Mouse (Mus musculus) MEL (cell line): ENCODE results near the gene Grwd1.
"Not testable (repeated sequence)": the region's sequence is repeated elsewhere in the genome, so short reads cannot be mapped to it uniquely, and the experiment has no call there.

Experiments
- CHD2 ChIP-seq: IDR thresholded peaks from 2 replicates; pipeline ENCODE4 v1.6.1; 2011; ENCODE audit warnings: low read length, improper control_type of control experiment
- CTCF ChIP-seq, 3 experiments: IDR thresholded peaks in 2 of 3; conservative IDR thresholded peaks in 1 of 3; 2 replicates each; pipeline ENCODE4 v1.5.1; 2011 to 2012; ENCODE audit warnings: low read length in 3 of 3, low read depth in 2 of 3, mild to moderate bottlenecking in 2 of 3, improper control_type of control experiment in 1 of 3, inconsistent platforms in 1 of 3, mixed read lengths in 1 of 3, moderate library complexity in 1 of 3; ENCODE audit not compliant: control insufficient read depth in 1 of 3, insufficient read depth in 1 of 3, poor library complexity in 1 of 3, severe bottlenecking in 1 of 3
- JUND ChIP-seq: IDR thresholded peaks from 2 replicates; pipeline ENCODE4 v1.6.1; 2011; ENCODE audit warnings: low read depth, mild to moderate bottlenecking, improper control_type of control experiment, low read length
- POLR2A ChIP-seq, 2 experiments: IDR thresholded peaks; 2 replicates each; pipeline ENCODE4 v1.6.1; 2011 to 2012; ENCODE audit warnings: low read length in 2 of 2, mild to moderate bottlenecking in 2 of 2, control low read depth in 1 of 2, improper control_type of control experiment in 1 of 2, low read depth in 1 of 2, moderate library complexity in 1 of 2; ENCODE audit not compliant: control insufficient read depth in 1 of 2, insufficient read depth in 1 of 2, poor library complexity in 1 of 2
- TCF12 ChIP-seq: IDR thresholded peaks from 2 replicates; pipeline ENCODE4 v1.6.1; 2014; ENCODE audit warnings: low read depth, mild to moderate bottlenecking, inconsistent platforms, low read length, improper control_type of control experiment, moderate library complexity
- USF1 ChIP-seq: IDR thresholded peaks from 2 replicates; pipeline ENCODE4 v1.6.1; 2014; ENCODE audit warnings: low read depth, mild to moderate bottlenecking, inconsistent platforms, low read length, improper control_type of control experiment, moderate library complexity
- USF2 ChIP-seq, 2 experiments: IDR thresholded peaks; 2 replicates each; pipeline ENCODE4 v1.6.1; 2011 to 2012; ENCODE audit warnings: improper control_type of control experiment in 2 of 2, low read length in 2 of 2, borderline replicate concordance in 1 of 2, inconsistent platforms in 1 of 2, low read depth in 1 of 2, mild to moderate bottlenecking in 1 of 2; ENCODE audit not compliant: insufficient read depth in 1 of 2

GRCm38 (mm10) chr7:45878278-45878677 lies 47.5 kb upstream of the Grwd1 start, which contains the start of gene Grin2d:
- TF ChIP-seq CTCF (IDR thresholded peaks at IDR 0.05 in 2 of 3, conservative IDR thresholded peaks at IDR 0.05 in 1 of 3; ENCODE audit: control insufficient read depth in 1 of 3, insufficient read depth in 1 of 3, low read depth in 2 of 3, low read length in 3 of 3, poor library complexity in 1 of 3, severe bottlenecking in 1 of 3); POLR2A (IDR thresholded peaks at IDR 0.05; ENCODE audit: control insufficient read depth in 1 of 2, insufficient read depth in 1 of 2, low read depth in 1 of 2, low read length in 2 of 2, poor library complexity in 1 of 2); TCF12; USF1; JUND; USF2 (IDR thresholded peaks at IDR 0.05; ENCODE audit: borderline replicate concordance in 1 of 2, insufficient read depth in 1 of 2, low read depth in 1 of 2, low read length in 2 of 2); CHD2: not testable (repeated sequence)
